Mouse (Mus musculus): Measurements from ENCODE around the gene B4galt5.

GRCm38 (mm10) chr2:167303196-167303595 is 45.8 kb downstream of the B4galt5 start:
- TF ChIP-seq POLR2A (IDR thresholded peaks at IDR 0.05; ENCODE audit: borderline replicate concordance, insufficient read depth, low read length) (no peak), CTCF (IDR thresholded peaks at IDR 0.05; ENCODE audit: borderline replicate concordance, insufficient read depth, low read depth, low read length) (no peak)
